Mouse (Mus musculus) naive thymus-derived CD4-positive, alpha-beta T cell, adult 5 months (primary cell): ENCODE measurements around the gene Cdyl. TPM values are rescaled to one million over a fixed set of nuclear protein-coding genes. Genes with fewer than 3 reads are reported as not detected.

ENCODE experiments used
- polyA plus RNA-seq: library from polyadenylated mRNA; unstranded; fragments of 100-300 nt; shearing (Covaris generic); gene quantifications from one replicate; pipeline ENCODE4 v1.2.1, GENCODE M21; 2017

The Cdyl gene
- polyA plus RNA-seq = 22.1 TPM

GRCm38 (mm10) chr13:35659406-35659985 lies at the start of gene Cdyl:
Gene Cdyl (plus strand): TSS chr13:35659833.

GRCm38 (mm10) chr13:35905879-35906481 lies 246.3 kb downstream of the Cdyl start, which contains the start of gene Rpp40:
Gene Rpp40 (minus strand): TSS chr13:35906359.

Other genes with a start within 250 kb of the Cdyl start
- gene Rpp40, start 246.5 kb downstream of the Cdyl start, polyA plus RNA-seq = 12.5 TPM